Mouse (Mus musculus) retina, postnatal 1 day (tissue): Measurements from ENCODE around the gene 4930513O06Rik.
A peak's percentile ranks its signal among the peaks of the same experiment; 100 is the strongest.

Experiments
- DNase-seq: peaks from one replicate; pipeline ENCODE4 v3.0.0-alpha.2; 2012

4930513O06Rik gene

GRCm38 (mm10) chrX:139085943-139086342 is at the start of gene 4930513O06Rik:
Gene 4930513O06Rik (plus strand): TSS chrX:139086243.
- DNase-seq: no peak

GRCm38 (mm10) chrX:139037666-139038065 is 48.4 kb upstream of the 4930513O06Rik start:
- no peak for DNase-seq

- no peak for DNase-seq
Observed at GRCm38 (mm10) chrX:139039314-139039713, 46.7 kb upstream of the 4930513O06Rik start.

GRCm38 (mm10) chrX:139041148-139041547 is 44.9 kb upstream of the 4930513O06Rik start:
- no peak for DNase-seq

GRCm38 (mm10) chrX:139051976-139052375 is 34.1 kb upstream of the 4930513O06Rik start:
- no peak for DNase-seq

- DNase-seq: no peak
Observed at GRCm38 (mm10) chrX:139053149-139053548, 32.9 kb upstream of the 4930513O06Rik start.

- no peak for DNase-seq
Observed at GRCm38 (mm10) chrX:139064078-139064477, 22.0 kb upstream of the 4930513O06Rik start.

GRCm38 (mm10) chrX:139078493-139078892 is 7.5 kb upstream of the 4930513O06Rik start:
- no peak for DNase-seq

GRCm38 (mm10) chrX:139085077-139085476 is 966 bp upstream of the 4930513O06Rik start, which contains the start of gene Serpina7:
Gene Serpina7 (minus strand): TSS chrX:139085236.
- DNase-seq: no peak

GRCm38 (mm10) chrX:139097197-139097596 is 11.2 kb downstream of the 4930513O06Rik start:
- no peak for DNase-seq

- peak; percentile 15 for DNase-seq
Observed at GRCm38 (mm10) chrX:139134031-139134430, 48.0 kb downstream of the 4930513O06Rik start.
